Mouse (Mus musculus): ENCODE results near the gene Cdkn2a. TPM values are rescaled to one million over a fixed set of nuclear protein-coding genes. Genes with fewer than 3 reads are reported as not detected.

Gene Cdkn2a
- total RNA-seq, 2 experiments from 2014 or later = 0.67 to 1.2 TPM

DNA sequence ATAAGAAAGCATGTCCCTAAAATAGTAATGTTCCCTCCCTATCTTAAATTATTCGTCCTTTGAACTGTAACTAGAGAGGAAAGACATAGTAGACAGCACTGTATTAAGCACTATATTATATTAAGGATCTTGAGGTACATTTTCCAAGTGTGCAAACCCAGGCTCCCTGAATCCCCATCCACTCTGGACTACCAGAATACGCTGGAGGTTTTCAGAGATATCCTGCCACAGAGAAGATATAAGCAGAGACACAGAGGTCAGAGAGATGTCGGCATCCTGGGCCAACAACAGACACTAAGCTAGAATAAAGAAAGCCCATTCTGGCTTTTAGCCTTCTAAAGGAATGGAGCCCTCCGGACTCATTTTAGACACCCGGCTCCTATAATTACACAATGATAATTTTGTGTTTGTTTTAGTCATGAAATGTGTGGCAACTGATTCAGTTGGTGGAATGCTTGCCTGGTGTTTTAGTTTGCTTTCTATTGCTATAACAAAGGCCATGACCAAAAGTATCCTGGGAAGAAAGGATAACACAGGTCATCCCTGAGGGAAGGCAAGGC, 17.0 kb downstream of the Cdkn2a start:
- DNase-seq (ENCODE audit: low spot score in 2 of 2) = no peak

DNA sequence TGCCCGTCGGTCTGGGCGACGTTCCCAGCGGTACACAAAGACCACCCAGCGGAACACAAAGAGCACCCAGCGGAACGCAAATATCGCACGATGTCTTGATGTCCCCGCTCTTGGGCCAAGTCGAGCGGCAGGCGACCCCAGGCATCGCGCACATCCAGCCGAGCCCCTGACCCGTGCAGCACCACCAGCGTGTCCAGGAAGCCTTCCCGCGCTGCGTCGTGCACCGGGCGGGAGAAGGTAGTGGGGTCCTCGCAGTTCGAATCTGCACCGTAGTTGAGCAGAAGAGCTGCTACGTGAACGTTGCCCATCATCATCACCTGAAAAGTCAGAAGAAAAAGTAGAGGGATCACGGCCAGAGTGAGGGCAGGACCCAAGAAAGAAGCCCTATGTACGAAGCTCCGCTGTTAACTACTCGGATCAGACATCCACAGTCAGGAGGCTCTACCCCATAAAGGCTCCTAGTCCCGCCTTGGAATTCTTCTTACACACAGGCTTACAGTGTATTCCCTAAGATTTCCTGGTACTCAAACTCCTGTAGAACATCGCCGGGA, 17.7 kb downstream of the Cdkn2a start:
- DNase-seq (ENCODE audit: low spot score in 2 of 2) = no peak

DNA sequence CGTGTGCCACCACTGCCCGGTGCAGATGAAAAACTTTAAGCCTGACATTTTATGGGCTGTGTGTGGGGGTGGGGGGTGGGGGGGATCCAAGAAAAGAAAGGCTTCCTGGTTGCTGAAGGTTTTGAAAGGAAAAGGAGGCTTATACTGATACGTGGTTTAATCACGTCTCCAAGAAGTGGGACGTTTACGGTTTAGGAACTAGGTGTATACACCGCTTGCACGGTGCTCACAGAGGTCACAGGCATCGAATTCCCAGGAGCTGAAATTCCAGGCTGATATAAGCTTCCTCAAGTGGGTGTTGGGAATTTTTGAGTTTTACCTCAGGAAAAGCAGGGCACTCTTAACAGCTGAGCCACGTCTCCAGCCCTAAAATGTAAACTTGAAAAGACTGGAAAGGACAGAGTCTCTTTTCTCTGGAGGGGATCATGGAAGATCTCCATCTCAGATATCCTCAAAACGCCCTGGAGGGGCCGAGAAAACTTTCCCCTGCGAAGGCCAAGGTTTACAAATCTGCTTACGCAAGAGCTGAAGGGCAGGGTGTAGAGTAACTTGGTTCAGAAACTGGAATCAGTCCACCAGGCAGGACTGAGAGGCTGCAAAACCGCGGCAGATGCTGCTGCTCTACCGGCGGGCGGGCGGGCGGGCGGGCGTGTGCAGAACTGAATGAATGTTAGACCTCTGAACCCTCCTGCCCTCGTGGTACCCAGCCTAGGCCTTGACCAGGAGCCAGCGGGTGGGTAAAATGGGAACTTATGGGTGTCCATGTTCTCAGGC, 18.5 kb downstream of the Cdkn2a start:
- DNase-seq (ENCODE audit: low spot score in 2 of 2) = no peak

DNA sequence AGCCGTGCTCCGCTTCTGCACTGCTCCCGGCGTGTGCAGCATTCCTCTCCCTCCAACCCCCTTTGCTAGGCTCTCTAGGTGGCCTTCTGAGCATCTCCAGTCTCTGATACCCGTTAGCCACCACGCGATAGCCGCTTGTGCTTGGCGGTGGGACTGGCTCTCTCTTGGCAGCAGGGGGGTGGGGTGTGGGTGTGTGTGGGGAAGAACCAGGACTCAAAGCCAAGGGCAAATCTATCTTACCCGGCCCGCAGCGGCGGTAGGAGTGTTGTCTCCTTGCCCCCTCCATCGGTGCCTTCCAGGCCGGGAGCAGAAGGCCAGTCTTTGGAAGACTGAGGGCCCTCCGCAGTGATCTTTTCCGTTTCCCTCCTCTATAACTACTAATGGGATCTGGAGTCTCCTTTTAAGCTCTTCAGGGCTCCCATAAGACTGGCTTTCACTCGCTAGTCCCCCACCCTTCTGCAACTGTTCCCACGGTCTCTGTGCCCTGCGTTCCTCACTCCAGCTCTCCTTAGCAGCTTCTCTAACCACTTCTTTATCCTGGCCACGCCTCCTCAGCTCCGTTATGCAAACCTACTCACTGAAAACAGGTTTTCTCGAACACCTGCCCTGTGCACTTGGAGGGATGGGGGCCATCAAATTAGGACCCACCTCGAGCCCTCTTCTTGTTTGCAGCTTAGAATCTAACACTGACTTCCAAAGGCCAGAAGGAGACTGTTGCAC, 19.5 kb downstream of the Cdkn2a start:
- no peak for DNase-seq (ENCODE audit: low spot score in 2 of 2)

DNA sequence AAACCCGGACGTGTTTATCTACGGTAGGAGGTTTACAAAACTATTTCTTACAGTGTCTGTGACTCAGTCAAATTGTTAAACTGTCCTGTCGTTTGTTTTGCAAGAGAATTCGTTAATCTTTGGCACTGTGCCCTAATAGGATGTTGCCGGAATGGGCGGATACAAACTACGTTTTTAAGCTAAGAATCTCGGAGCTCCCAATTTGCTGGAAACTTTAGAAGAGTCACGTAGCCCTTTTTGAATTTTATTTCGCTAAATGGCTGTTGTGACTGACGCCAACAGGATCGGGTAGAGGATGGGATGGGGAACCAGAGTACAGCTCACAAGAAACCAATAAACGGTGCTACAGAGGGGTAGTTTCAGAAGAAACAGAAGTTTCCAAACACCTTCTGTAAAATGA, 20.4 kb downstream of the Cdkn2a start:
- DNase-seq (ENCODE audit: low spot score in 2 of 2) = no peak

DNA sequence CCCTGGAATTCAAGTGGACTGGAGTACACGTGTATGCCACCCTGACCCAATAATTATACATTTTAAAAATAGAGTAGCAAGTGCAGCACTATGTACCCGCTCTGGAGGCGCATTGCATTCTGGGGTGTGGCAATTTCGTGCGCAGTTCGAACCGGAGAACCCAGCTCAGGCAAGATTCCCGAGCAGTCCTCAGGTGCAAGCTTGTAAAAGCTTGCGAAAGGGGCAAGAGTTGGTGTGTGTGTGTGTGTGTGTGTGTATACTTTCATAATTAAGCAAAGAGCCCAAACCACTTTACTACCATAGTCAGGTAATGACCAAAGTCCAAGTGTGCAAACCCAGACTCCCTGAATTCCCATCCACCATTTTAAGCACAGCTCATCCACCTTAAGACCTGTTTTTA, 20.9 kb downstream of the Cdkn2a start:
- no peak for DNase-seq (ENCODE audit: low spot score in 2 of 2)

DNA sequence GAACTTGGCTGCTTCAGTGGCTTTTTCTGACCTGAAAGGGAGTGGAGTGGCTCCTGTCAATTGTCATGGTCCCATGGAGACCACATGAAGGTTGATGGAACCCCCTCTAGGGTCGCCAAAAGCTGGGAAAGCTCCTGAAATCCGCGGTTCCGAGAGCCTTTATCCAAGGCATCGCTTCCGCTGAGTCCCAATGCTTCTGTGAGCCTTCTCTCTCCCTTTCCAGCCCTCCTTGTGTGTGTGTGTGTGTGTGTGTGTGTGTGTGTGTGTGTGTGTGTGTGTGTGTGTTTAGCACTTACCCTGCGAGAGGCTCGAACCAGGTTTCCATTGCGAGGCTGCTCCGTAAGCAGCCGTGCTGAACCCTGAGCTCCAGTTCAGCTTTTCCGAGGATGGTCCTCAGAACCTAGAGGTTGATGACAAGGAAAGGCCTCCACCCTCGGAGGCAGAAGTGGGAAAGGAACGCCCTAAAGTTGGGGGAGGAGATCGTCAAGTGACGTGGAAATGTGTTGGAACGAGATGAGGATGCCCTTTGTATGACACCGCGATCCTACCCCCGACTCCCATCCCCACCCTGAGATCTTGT, 21.4 kb downstream of the Cdkn2a start:
- DNase-seq (ENCODE audit: low spot score in 2 of 2) = no peak

DNA sequence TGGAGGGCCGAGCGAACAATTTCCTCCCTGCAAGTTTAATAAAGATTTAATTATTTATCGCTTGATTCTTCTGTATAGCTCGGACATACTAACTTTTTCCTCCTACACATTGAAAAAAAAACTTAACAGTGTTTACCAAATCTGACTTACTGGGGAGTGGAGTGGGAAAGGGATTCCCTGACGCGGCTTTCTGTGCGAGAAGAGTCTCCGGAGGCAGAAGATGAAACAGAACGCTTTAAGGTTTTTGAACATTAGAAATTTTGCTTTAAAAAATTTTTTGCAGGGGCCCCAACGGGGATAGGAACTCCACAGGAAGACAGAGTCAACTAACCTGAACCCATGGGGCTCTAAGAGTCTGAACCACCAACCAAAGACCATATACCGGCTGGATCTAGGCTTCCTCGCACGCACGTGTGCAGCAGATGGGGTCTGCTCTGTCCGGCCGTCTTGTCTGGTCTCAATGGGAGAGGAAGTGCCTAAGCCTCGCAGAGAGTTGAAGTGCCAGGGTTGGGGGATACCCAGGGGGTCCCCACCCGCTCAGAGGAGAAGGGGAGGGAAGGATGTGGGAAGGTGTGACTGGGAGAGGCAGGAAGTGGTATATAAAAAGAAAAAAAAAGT, 22.2 kb downstream of the Cdkn2a start:
- no peak for DNase-seq (ENCODE audit: low spot score in 2 of 2)

DNA sequence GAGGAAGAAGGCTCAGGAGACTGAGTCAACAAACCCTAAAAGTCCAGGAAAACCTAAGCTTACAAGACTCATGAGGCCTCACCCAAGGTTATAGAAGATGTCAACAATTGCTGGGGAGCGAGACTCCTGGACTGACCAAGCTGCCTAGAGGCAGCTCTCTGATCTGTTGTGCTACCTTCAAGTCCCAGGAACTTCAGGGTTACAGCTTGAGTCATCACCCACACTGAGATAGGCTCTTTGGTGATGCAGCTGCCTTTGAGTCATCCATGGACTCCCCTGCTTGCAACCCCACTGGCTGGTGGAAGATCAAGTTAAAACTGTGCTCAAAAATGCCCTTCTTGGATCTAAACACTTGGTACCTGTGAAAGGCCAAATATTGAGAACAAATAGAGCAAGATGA, 36.7 kb downstream of the Cdkn2a start:
- DNase-seq (ENCODE audit: low spot score in 2 of 2) = no peak

DNA sequence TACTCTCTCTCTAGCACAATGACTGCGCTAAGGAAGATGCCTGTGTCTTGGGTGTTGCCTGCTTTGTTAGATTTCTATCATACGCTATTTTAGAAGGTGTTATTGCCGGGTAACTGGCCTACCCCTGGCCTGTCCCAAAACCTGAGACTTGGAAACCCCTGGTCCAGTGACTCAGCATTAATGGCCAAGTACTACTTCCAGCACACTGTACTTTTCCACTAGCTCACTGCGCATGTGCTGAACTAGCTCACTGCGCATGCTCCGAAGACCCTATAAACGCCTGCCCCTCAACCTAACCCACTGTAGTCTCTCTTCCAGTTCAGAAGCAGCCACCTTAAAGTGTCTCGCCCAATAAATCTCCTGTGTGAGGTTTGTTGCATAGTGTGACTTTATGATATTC, 60.0 kb downstream of the Cdkn2a start:
- no peak for DNase-seq (ENCODE audit: low spot score in 2 of 2)

Other genes with a start within 250 kb of the Cdkn2a start
- 10 to 100 TPM; 38.8 to 40.7 TPM for gene Mtap, start 157.5 kb downstream of the Cdkn2a start, total RNA-seq (2021)
- gene Cdkn2b, start 16.4 kb upstream of the Cdkn2a start, total RNA-seq (2021) = 1 to 10 TPM in 1 of 2 experiments, under 1 TPM in 1; 0.82 to 1.5 TPM

All from adrenal gland, postnatal 4 days (tissue).